Mouse (Mus musculus) embryonic fibroblast, embryonic 13.5 days (primary cell): ENCODE measurements around the gene Nyap2. TPM values are rescaled to one million over a fixed set of nuclear protein-coding genes. Genes with fewer than 3 reads are reported as not detected.
"Not testable (repeated sequence)": the region's sequence is repeated elsewhere in the genome, so short reads cannot be mapped to it uniquely, and the experiment has no call there.

Experiments
- H3K27ac ChIP-seq: 2 replicates; pipeline ENCODE4 v1.5.1; 2012; ENCODE audit warnings: low read length, control low read depth, inconsistent platforms; ENCODE audit not compliant: insufficient read depth
- H3K4me1 ChIP-seq: 2 replicates; pipeline ENCODE4 v1.6.1; 2011; ENCODE audit warnings: low read length; ENCODE audit not compliant: control insufficient read depth, insufficient read depth
- H3K4me3 ChIP-seq: 2 replicates; pipeline ENCODE4 v1.5.1; 2011; ENCODE audit warnings: mild to moderate bottlenecking, control low read depth, low read length; ENCODE audit not compliant: insufficient read depth
- CTCF ChIP-seq: IDR thresholded peaks from 2 replicates; pipeline ENCODE4 v1.5.1; 2011; ENCODE audit warnings: mild to moderate bottlenecking, control low read depth, low read length, moderate library complexity, borderline replicate concordance; ENCODE audit not compliant: insufficient read depth
- POLR2A ChIP-seq: IDR thresholded peaks from 2 replicates; pipeline ENCODE4 v1.6.1; 2011; ENCODE audit warnings: low read depth, mild to moderate bottlenecking, control low read depth, low read length, moderate library complexity
- polyA plus RNA-seq: library from polyadenylated mRNA; stranded (reverse); fragments of >200 nt; gene quantifications from 2 replicates; pipeline ENCODE4 v1.2.4, GENCODE M21; 2011; ENCODE audit warnings: low read depth; ENCODE audit not compliant: missing spikeins, insufficient read length

Gene Nyap2
- polyA plus RNA-seq, 1 experiment: 0.14 TPM

GRCm38 (mm10) chr1:81173303-81173702, 96.6 kb downstream of the Nyap2 start:
- H3K4me1 ChIP-seq: no peaks in the 10 kb centered on the region
- no peak overlapping the region; the same call in 1 of the 2 replicates for H3K27ac ChIP-seq
- TF ChIP-seq CTCF (no peak), POLR2A (no peak)
- no peak overlapping the region for H3K4me3 ChIP-seq

GRCm38 (mm10) chr1:81179725-81180124, 103.0 kb downstream of the Nyap2 start:
- Histone ChIP-seq H3K4me1 (no peaks in the 10 kb centered on the region), H3K4me3 (no peak overlapping the region), H3K27ac (no peak overlapping the region)
- TF ChIP-seq POLR2A (no peak), CTCF (no peak)

GRCm38 (mm10) chr1:81180686-81181085, 103.9 kb downstream of the Nyap2 start:
- TF ChIP-seq POLR2A: no peak
- no peak for TF ChIP-seq CTCF
- Histone ChIP-seq H3K27ac (no peak overlapping the region), H3K4me3 (no peak overlapping the region), H3K4me1 (no peaks in the 10 kb centered on the region)

GRCm38 (mm10) chr1:81209536-81209935, 132.8 kb downstream of the Nyap2 start:
- Histone ChIP-seq H3K4me3 (no peak overlapping the region), H3K27ac (no peak overlapping the region), H3K4me1 (no peaks in the 10 kb centered on the region)
- no peak for TF ChIP-seq POLR2A

GRCm38 (mm10) chr1:81211491-81211890, 134.7 kb downstream of the Nyap2 start:
- Histone ChIP-seq H3K4me1 (no peaks in the 10 kb centered on the region), H3K27ac (no peak overlapping the region), H3K4me3 (no peak overlapping the region)
- TF ChIP-seq POLR2A (no peak), CTCF (no peak)

- TF ChIP-seq CTCF (no peak), POLR2A (no peak)
- H3K27ac ChIP-seq: no peak overlapping the region
- H3K4me1 ChIP-seq: no peaks in the 10 kb centered on the region
- no peak overlapping the region for H3K4me3 ChIP-seq
Measured at GRCm38 (mm10) chr1:81219790-81220189, 143.0 kb downstream of the Nyap2 start.

GRCm38 (mm10) chr1:81231759-81232406, 155.1 kb downstream of the Nyap2 start:
- no peaks in the 10 kb centered on the region for H3K4me1 ChIP-seq
- H3K27ac ChIP-seq: no peak overlapping the region
- TF ChIP-seq POLR2A: no peak
- no peak for TF ChIP-seq CTCF
- H3K4me3 ChIP-seq: no peak overlapping the region

- not testable (repeated sequence) for H3K27ac ChIP-seq, H3K4me3 ChIP-seq, H3K4me1 ChIP-seq
Measured at GRCm38 (mm10) chr1:81232407-81232789, 155.6 kb downstream of the Nyap2 start.

- TF ChIP-seq POLR2A (no peak), CTCF (no peak)
- H3K4me1 ChIP-seq: no peaks in the 10 kb centered on the region
- no peak overlapping the region for H3K4me3 ChIP-seq
- no peak overlapping the region for H3K27ac ChIP-seq
Measured at GRCm38 (mm10) chr1:81248447-81249205, 171.9 kb downstream of the Nyap2 start.

- H3K27ac ChIP-seq: no peak overlapping the region
- H3K4me3 ChIP-seq: no peak overlapping the region
- no peaks in the 10 kb centered on the region for H3K4me1 ChIP-seq
- TF ChIP-seq POLR2A (no peak), CTCF (no peak)
Measured at GRCm38 (mm10) chr1:81250068-81250467, 173.3 kb downstream of the Nyap2 start.
